In the genomic region with DNA sequence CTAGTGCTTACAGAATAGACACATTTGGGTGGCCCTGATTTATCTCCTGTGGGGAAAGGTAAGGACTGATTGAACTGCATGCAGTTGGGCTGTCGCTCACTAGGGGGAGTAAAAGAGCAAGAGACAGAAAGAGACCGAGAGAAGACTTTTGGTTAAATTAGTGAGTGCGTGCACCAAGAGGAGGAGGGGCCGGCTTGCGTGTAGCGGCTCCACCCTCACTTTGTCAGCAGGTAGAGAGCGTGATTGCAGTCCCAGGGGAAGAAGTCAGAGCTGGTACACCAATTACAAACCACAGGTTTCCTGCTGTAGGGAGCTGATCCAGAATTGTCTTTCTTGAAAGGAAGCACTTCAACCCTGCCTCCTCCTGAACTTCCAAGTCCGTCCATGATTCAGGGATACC, we compare ENCODE assay signal across 8 mouse cellular contexts. TPM values are rescaled to one million over a fixed set of nuclear protein-coding genes. Genes with fewer than 3 reads are reported as not detected.
A peak's percentile ranks its signal among the peaks of the same experiment; 100 is the strongest.
DNase-seq lines count a peak whose midpoint lies in the region; ATAC-seq lines count a peak whose summit lies in the region.

Rnf43 (plus strand) TSS at position 316 of the 400 bp plus-strand sequence.

- no peaks in the 10 kb centered on the region for H3K9me3 ChIP-seq in heart, embryonic 10.5 days
- H3K9me3 ChIP-seq in kidney, embryonic 15.5 days (replicated peaks) = no peaks in the 10 kb centered on the region

- peak within 1 kb of the TSS; percentile 64 for H3K4me2 ChIP-seq in kidney, embryonic 15.5 days

- DNase-seq in B cell, adult 2 months = peak; percentile 92 to 95
- peak; percentile 93 for DNase-seq in brain, adult 2 months (ENCODE audit: low read depth, low spot score)
- peak; percentile 90 for DNase-seq in heart, embryonic 10.5 days (ENCODE audit: low spot score)
- peak; percentile 87 for DNase-seq in liver
- peak; percentile 84 to 94 for DNase-seq in spleen, postnatal 4 days (ENCODE audit: low spot score in 2 of 2)

- H3K4me1 ChIP-seq in heart, embryonic 10.5 days = 0 out of 2 replicates have a peak, but pooled peaks cover 4% of the 10 kb centered on the region
- H3K4me1 ChIP-seq in kidney, embryonic 15.5 days = peaks cover 7% of the 10 kb centered on the region

- H3K9ac ChIP-seq in kidney, embryonic 15.5 days = peak within 1 kb of the TSS; percentile 49

- no peaks in the 10 kb centered on the region for H3K36me3 ChIP-seq in heart, embryonic 10.5 days
- no peaks in the 10 kb centered on the region for H3K36me3 ChIP-seq in kidney, embryonic 15.5 days

- peaks cover 28% of the 10 kb centered on the region for H3K27me3 ChIP-seq in heart, embryonic 10.5 days (ENCODE audit: insufficient read depth, poor library complexity, severe bottlenecking)
- H3K27me3 ChIP-seq in kidney, embryonic 15.5 days = peaks cover 19% of the 10 kb centered on the region

- peak; percentile 94 for ATAC-seq in erythroblast, adult 5-6 weeks (replicated peaks; ENCODE audit: low FRiP score, poor library complexity, severe bottlenecking)
- ATAC-seq in kidney, embryonic 15.5 days (replicated peaks; ENCODE audit: low FRiP score) = peak; percentile 86
- peak; percentile 95 for ATAC-seq in monocyte, adult 5-6 weeks (replicated peaks; ENCODE audit: insufficient number of reproducible peaks, low FRiP score, low TSS enrichment, poor library complexity, severe bottlenecking)

- WGBS in heart, embryonic 10.5 days = under 1% methylated on average over 8 of the region's 8 CpGs
- under 1% methylated on average over 8 of the region's 8 CpGs for WGBS in kidney, embryonic 15.5 days

- H3K4me3 ChIP-seq in heart, embryonic 10.5 days = peak within 1 kb of the TSS; percentile 57
- peak within 1 kb of the TSS; percentile 48 for H3K4me3 ChIP-seq in kidney, embryonic 15.5 days (replicated peaks)

- no peak within 1 kb of the TSS for H3K27ac ChIP-seq in heart, embryonic 10.5 days
- H3K27ac ChIP-seq in kidney, embryonic 15.5 days = peak within 1 kb of the TSS; percentile 34

RNA-seq across cellular contexts. Expression of gene Rnf43, which starts in this region (rescaled TPM):
- total RNA-seq in erythroblast, adult 5-6 weeks (2015; ENCODE audit: low replicate concordance) = not detected in 2 replicates
- total RNA-seq in erythroblast, adult 5-6 weeks (2017; ENCODE audit: low replicate concordance) = 0.98 and 1.0 TPM in 2 replicates
- 0.94 and 2.3 TPM in 2 replicates for polyA plus RNA-seq in heart, embryonic 10.5 days (2016; fragmentation: Nextera tagmentation; extraction: Ambion mirVana)
- 6.7 and 6.8 TPM in 2 replicates for polyA plus RNA-seq in kidney, embryonic 15.5 days (2015; fragmentation: Nextera tagmentation; extraction: Ambion mirVana)
- total RNA-seq in monocyte, adult 5-6 weeks (2017) = 5.8 to 17.9 TPM (median 10.8 TPM) in 3 replicates
